Mouse (Mus musculus) gastrocnemius, postnatal 10 days (tissue): Measurements from ENCODE around the gene Lgals3. TPM values are rescaled to one million over a fixed set of nuclear protein-coding genes. Genes with fewer than 3 reads are reported as not detected.
"Not testable (repeated sequence)": the region's sequence is repeated elsewhere in the genome, so short reads cannot be mapped to it uniquely, and the experiment has no call there.

ENCODE experiments used
- DNase-seq: peaks from one replicate; pipeline ENCODE4 v3.0.0; 2021; ENCODE audit warnings: mixed read lengths
- long read RNA-seq, 2 experiments: library from polyadenylated mRNA; stranded (forward); transcript quantifications; one replicate each; pipeline ENCODE4 v2.0.0; 2021
- total RNA-seq, 2 experiments: library from RNA; stranded (reverse); gene quantifications; 2 replicates each; pipeline ENCODE4 v1.2.3; 2021

Gene Lgals3
- total RNA-seq = 1 to 10 TPM; 6.2 to 9.6 TPM
- long read RNA-seq, experiment 1, partial matches to known transcripts = 0 of 8 reads
- long read RNA-seq, experiment 1, other reads (novel, unspliced or antisense) = 2 of 8 reads
- long read RNA-seq, experiment 2, partial matches to known transcripts = 1 of 5 reads
- long read RNA-seq, experiment 2, other reads (novel, unspliced or antisense) = 0 of 5 reads

DNA sequence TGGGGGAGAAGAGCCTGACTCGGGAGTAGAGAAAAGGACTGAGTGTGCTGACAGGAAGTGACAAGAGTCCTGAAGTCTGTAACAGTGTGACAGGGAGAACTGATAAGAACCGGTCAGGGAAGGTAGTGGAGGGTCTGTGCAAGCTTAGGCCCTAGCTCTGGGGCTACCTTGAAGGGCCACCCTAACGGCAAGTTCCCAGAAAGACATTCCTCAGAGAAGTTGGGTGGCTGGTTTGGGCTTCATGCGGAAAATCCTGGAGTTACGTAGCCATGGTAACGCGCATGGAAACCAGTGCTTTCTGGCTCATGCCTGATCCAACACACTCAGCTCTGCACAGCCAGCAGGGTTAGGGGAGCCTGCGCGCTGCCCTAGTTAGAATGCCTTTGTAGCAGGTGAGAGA, at the start of gene Lgals3:
Lgals3 (plus strand) TSS at position 291 of the 400 bp plus-strand sequence.
- DNase-seq = no peak

DNA sequence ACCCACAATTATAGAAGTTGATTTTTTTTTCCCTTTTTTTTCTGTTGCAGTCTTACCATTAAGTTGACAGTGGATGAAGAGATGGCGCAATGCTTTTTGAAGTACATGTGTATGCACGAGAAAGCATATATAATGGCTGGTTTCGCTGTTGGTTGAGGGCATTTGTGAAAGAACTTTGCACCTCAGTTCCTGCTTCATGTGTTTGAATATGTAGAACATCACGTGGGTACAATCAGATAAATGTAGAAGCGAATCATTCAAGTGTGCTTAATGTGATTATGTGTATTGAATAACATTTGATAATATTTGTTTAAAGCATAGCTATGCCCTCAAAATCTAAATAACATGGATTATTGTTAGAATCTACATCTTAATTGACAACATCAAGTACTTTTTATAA, 48.2 kb upstream of the Lgals3 start:
- DNase-seq = no peak

DNA sequence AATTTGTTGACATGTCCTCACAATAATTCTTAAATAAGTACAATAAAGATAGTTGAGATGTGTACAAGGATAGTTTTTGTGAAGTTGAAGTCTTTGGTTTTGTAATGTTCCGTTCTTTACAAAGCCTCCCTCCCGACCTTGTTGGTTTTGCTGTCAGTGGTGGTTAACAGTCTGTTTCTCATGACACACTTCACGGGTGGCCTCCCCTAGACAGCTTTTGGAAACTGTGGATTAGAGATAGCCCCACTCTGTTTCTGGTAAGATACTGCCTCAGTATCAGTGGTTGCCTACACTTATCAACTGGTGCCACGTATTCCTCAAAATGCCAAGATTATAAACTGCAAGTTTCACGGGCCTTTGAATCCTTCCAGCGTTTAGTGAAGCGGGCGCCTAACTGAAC, 46.0 kb upstream of the Lgals3 start:
- DNase-seq = not testable (repeated sequence)

- DNase-seq = no peak
These were observed 41.4 kb upstream of the Lgals3 start for GRCm38 (mm10) chr14:47325965-47326761.

- no peak for DNase-seq
These were observed 40.2 kb upstream of the Lgals3 start for GRCm38 (mm10) chr14:47327347-47327746.

- no peak for DNase-seq
These were observed 35.6 kb upstream of the Lgals3 start for GRCm38 (mm10) chr14:47331920-47332319.

GRCm38 (mm10) chr14:47334819-47335218, 32.7 kb upstream of the Lgals3 start:
- peak; percentile 62 for DNase-seq

GRCm38 (mm10) chr14:47335300-47335699, 32.3 kb upstream of the Lgals3 start:
- DNase-seq = no peak

GRCm38 (mm10) chr14:47340231-47340925, 27.2 kb upstream of the Lgals3 start:
- DNase-seq = no peak

GRCm38 (mm10) chr14:47341811-47342291, 25.7 kb upstream of the Lgals3 start:
- DNase-seq = no peak

- DNase-seq = no peak
These were observed 20.8 kb upstream of the Lgals3 start for GRCm38 (mm10) chr14:47346715-47347114.

DNA sequence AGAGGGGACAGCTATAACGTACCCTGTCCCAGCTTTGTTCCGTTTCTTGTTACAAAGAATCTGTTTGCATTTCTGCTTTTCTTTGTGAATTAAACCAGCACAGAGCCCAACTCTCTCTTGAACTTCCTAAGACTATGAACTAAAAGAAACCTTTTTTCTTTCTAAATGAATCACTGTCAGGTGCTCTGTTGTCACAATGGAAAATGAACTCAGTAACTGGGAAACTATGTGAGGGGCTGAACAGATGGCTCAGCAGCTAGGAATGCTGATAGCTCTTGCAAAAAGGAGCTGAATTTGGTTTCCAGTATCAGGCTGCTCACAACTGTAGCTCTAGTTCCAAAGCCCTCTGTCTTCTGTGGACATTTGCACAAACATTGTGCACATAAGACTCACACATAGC, 16.6 kb upstream of the Lgals3 start:
- DNase-seq = no peak

DNA sequence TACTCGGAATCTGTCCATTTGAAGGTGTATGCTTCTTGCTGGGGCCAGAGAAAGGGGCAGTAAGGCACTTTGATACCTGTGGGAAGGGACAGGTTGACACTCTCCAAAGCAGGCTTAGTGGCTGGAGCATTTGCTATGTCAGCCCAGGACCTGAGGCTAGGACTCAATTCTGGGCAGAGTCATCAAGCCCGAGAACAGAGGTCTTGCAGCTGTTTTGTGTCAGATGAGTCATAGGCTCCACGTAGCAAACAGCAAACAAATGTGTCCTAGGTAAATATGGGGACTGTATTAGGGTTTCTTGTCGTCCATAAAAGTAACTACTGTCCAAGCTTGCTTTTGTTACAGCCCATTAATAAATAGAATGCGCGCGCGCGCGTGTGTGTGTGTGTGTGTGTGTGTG, 15.3 kb upstream of the Lgals3 start:
- DNase-seq = no peak

DNA sequence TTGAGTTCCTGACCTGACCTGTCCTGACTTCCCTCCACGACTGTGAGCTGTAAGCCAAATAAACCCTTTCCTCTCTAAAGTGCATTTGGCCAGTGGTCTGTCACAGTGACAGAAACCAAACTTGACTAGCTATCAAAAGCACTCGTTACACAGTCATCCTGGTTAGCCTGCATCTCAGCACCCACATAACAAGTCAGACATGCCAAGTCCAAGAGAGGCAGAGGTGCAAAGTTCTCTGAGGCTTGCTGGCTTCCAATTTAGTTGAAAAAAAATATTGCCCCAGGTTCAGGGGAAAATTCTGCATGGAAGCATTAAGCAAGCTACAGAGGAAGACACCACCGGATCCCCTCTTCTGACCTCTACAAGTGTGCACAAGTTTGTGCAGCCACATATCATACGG, 14.3 kb upstream of the Lgals3 start:
- DNase-seq = no peak

DNA sequence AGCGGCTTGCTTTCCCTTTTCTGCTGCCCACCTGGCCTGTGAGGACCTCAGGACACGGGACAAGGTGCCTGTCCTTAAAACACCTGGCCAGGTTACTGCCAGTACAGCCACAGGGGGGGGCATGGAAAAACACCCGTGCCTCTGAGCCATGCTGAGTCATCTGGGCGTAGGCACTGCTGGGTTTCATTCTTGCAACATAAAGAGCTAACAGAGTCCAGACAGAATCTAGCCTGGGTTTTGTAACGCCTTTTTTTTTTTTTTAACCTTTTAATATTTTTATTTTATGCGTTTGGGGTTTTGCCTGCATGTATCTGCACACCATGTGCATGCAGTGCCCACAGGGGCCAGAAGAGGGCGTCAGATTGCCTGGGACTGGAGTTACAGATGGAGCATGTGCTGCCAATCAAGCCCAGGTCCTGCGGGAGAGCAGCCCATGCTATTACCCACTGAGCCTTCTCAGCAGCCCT, 13.4 kb upstream of the Lgals3 start:
- no peak for DNase-seq

- DNase-seq = no peak
These were observed 12.6 kb upstream of the Lgals3 start for GRCm38 (mm10) chr14:47354948-47355347.

DNA sequence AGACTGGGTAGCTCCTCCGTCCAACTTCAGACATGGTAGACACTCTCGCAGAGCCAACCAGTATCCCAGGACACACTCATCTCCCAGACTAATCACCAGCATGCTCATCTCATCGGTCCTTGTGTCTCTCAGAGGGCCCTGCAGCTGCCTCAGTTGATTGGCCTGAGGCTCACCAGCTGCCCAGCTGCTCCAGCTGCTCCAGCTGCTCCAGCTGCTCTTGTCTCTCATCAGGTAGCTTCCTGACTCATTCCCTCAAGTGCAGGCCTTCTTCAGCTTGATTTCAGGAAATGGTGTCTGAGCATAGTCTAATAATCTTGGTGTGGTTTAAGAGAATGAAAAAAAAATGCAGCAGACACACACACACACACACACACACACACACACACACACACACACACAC, 10.9 kb upstream of the Lgals3 start:
- DNase-seq = no peak

- no peak for DNase-seq
These were observed 7.9 kb upstream of the Lgals3 start for GRCm38 (mm10) chr14:47359610-47360009.

DNA sequence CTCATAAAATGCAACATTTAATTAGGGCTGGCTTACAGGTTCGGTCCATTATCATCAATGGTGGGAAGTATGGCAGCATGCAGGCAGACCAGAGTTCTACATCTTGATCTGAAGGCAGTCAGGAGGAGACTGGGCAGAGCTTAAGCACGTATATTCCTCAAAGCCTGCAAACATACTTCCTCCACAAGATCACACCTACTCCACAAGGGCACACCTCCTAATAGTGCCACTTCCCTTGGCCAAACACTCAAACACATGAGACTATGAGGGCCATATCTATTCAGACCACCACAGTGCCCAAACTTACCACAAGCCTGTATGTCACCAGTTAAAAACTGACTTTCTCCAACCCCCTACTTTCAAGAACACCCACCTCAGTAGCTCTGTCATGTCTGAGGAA, 6.1 kb upstream of the Lgals3 start:
- DNase-seq = no peak

GRCm38 (mm10) chr14:47361899-47362298, 5.7 kb upstream of the Lgals3 start:
- DNase-seq = no peak

- DNase-seq = no peak
These were observed 2.7 kb upstream of the Lgals3 start for GRCm38 (mm10) chr14:47364742-47365449.

- DNase-seq = no peak
These were observed 650 bp upstream of the Lgals3 start for GRCm38 (mm10) chr14:47366881-47367321.
